Mouse (Mus musculus) urinary bladder, postnatal 25 days (tissue): ENCODE results near the gene Tfb2m.
A peak's percentile ranks its signal among the peaks of the same experiment; 100 is the strongest.

ENCODE experiments used
- DNase-seq: peaks from one replicate; pipeline ENCODE4 v3.0.0; 2022; ENCODE audit warnings: low spot score

Tfb2m gene

DNA sequence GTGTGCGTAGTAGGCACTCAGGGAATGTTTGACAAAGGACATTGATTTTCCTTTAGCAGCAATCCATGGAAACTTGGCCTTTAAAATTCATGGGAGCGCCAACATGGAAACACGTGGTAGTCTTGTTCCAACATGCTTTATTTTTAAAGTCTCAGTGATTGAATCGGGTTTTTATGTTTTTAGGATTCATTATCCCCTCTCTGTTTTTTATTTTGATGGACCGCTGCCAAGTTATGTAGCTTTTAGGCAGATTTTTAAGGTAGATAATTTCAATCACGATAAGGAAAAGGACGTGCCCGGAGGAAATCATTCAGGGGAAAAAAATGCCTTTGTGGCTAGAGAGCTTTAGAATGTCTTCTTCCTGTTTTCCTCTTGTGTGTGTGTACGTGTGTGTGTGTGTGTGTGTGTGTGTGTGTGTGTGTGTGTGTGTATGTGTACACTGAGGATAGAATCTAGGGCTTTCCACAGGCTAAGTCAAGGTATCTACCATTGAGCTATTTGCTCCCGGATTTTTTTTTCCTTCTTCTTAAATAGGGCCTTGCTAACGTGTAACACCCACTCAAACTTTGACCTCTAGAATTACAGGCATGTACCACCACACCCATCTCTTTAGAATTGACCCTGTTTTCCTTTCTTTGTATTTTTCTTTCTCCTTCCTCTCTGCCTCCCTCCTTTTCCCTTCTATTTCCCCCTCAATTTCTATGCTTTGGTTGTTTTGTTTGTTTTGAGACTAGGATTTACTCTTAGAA, 13.6 kb upstream of the Tfb2m start:
- no peak for DNase-seq

DNA sequence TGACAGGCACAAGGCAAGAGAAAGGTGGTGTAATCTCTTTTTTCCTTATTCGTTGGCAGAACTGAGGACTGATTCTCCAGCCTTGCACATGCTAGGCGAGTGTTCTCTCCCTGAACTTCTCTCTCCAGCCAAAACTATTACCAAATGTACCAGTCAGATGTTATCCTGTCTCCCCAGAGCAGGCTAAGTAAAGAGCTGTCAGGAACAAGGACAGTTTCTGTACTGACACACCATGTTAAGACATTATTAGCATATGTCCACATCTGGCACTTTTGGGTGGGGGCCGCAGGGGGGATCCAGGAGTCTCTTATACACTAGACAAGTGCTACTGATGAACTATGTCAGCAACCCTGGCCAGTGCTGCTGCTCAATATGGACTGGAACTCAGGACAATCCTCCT, 10.9 kb upstream of the Tfb2m start:
- no peak for DNase-seq

DNA sequence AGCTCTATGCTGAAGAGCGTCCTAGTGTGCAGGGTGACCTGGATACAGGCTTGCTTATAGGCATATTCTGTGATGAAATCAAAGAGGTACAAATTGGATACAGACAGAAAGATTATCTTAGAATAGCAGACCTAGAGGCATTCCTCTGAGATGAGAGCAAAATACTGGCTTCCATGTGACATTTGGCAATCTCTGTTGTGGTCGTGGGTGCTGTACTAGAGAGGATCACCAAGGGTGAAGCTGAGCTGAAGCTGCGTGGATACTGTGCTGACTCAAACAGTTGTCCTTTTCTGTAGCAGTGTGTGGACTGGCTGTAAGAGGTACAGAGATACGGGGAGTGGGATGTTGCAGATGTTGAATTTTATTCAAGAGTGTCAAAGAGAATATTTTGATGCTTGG, 7.9 kb upstream of the Tfb2m start:
- DNase-seq, result no peak

DNA sequence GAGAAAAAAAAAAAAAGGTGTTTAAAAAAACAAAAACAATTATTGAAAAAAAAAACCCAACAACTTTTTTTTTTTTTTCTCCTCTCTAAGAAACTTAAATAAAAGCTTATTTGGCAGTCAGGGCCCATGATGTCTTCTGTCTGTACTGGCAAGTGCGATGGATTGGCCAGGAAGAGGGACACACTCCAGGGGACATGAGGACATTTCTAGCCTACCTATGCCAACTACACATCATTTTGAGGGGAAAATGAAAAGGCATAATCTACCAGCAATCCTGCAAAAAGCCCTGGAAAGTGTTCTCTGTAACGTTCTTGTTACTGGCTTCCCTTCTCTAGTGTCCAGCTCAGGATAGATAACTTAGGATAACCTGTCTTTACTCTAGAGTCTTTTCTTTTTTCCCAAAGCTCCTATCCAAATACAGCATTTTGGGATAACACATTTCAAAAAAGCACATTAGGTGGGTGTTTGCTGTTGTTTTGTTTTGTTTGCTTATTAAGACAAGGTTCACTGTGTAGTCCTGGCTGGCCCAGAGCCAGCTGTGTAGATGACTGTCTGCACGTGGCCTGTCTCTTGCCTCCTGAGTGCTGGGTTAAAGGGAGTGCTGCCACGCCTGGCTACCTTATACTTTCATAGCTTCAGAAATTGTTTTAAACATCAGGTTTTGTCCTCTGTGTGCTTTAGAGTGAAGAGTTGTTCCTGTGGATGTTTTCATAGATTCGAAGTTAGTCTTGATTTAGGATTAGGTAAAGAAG, 7.3 kb upstream of the Tfb2m start:
- no peak for DNase-seq

DNA sequence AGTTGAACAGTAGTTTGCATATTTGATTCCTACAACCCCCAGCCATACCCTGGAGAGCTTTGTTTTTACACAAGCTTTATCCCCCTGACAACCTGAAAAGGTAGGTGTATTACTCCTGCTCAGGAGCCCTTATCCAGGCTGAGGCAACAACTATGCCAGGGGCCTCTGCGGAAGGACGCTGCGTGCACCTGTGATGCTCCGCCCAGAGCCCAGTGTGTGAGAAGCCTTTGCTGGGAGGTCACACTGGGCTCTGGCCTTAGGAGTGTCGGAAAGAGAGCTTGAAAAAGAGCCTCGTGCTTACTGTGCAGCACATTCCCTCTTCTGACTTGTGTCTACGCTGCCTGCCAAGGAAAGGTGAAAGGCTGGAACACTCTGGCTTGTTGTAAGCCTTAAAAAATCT, 6.7 kb upstream of the Tfb2m start:
- DNase-seq, result no peak

DNA sequence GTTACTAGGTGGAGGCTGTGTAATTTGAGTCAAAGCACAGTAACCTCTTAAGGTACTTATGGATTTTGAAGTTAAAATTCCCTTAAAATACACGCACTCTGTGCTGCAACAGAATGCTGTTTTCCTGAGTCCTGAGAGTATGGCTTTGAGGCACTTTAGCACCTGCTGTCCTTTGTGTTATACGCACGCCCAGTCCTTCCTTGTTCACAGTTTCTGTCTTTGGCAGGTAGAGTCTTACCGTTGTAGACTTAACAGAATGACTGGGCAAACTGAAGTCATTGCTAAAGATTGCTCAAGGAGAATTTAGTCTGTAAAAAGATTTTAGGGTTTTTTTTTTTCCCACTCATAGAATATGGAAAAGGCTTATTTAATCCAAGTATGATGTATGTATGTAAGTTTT, 5.9 kb upstream of the Tfb2m start:
- DNase-seq, result no peak

DNA sequence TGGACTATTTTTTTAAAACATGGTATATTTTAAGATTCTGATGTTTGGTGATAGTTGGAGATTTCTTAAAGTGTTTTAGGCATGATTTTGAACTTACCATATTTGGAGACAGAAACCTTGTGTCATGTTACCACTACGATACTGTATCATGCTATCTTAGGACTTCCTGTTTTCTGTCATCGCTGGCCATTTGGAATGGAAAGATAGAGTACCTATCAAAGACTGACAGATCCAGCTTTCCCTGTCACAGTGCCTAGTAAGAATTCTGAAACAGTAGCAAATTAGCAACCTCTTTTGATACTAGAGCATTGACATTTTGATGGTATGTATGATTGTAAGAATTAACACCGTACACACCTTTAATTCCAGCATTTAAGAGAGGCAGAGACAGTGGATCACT, 5.3 kb upstream of the Tfb2m start:
- DNase-seq, result no peak

DNA sequence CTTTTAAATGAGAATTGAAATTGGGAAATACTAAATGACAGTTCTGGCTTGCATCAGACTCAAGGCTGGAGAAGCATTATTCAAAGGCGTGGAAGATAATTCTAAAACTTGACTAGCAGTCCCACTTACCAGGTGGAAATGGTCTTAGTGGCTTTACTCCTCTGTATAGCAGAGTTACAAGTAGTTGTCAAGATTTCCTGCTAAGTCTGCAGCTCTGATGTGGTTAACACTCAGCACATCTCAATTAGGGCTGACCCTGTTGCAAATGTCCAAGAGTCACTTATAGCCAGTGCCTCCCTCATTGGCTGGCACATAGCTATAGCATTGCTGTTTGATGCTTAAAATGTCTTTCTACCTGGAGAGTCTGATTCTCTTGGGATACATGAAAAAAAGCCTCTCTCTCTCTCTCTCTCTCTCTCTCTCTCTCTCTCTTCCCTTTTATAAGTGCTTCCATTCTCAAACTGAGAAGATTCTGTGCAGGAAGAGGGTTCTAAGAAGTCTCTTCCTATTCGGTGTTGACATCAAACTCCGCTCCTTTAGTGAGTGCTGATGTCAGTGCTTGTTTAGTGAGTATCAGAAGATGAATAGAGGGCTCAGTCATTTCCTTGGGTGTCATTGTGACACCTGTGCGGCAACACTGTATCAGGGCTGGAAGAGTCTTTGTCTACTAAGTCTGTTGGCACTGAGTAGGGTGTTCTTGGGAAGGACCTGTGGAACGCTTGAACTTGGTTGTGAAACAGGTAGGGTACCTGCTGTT, 3.1 kb upstream of the Tfb2m start:
- no peak for DNase-seq

DNA sequence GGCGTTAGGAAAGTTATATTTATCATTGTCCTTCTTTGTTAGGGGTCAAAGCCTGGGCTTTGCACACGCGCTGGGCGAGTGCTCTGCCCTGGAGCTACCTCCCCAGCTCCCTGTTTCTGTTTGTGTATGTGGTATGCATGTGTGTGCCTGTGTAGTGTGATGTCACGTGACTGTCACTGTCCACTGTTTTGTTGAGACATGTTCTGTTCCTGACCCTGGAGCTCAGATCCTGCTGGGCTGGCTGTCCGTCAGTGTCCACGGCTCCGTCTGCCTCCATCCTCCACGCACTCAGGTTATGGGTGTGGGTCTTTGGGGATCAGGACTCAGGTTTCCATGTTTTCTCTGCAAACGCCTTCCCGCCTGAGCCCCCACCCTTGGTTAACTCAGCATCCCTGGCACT, 2.2 kb upstream of the Tfb2m start:
- DNase-seq, result no peak

DNA sequence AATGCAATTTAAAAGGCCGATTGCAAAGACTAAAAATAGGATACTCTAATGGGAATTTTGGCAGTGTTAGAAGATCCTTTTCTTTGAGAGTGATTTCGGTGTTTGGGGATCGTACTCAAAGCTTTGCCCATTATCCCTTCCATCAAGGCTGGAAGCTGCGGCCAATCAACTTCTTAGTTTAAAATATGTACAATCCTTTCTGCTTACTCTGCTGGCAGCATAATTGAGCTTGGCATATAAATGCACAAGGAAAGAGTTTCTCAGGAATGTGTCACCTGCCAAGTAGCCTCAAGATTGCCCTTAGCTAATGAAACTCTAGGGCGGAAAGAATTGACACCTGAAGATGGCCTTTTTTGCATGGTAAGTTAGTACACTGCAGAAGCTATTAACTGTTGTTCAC, 1.1 kb upstream of the Tfb2m start:
- DNase-seq, result no peak

DNA sequence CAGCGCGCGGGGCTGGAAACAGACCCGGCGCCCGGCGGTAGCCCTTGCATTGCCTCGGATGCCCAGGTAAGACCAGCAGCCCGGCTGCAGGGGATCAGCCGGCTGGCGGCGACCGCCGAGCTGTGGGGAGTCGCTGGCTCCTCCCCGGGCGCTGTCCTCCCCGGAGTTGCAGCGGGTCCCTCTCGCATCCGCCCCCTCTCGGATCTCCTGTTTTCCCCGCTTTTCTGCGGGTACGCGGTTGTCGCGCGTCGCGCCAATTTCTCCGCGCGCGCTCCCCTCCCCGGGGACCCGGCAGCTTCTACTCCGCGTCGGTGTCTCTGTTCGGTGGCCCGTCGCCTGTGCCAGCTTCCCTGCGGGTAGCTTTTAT, 467 bp upstream of the Tfb2m start:
- no peak for DNase-seq

DNA sequence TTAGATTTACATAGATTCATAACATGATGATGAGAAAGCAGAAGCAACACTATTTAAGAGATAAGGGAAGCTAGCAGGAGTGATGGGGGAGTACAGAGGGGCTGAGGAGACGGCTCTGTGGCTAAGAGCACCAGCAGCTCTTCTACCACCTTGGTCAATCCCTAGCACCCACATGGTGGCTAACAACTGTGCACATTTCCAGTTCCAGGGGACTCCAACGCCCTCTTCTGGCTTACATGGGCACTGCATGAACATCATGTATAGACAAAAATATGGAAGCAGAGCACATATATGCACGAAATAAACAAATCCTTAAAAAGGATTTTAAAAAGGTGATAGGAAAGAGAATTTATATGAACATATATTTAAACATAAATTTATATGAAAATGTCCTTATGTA, 4.6 kb downstream of the Tfb2m start:
- no peak for DNase-seq

DNA sequence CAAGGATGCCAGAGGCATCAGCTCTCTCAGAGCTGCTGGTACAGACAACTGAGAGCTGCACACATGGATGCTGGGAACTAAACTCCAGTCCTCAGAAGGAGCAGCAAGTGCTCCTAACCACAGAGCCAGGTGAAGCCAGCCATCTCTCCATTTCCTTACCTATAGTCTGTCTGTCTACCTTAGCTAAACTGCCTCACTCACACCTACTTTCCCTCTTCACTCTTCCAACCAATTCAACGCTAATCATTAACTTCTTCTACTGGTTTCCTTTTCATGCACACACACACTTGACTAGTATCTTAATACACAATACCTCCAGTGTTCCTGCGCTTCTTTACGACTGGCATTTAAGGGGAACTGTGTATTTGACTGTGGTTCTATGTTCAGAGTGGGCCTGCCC, 6.2 kb downstream of the Tfb2m start:
- no peak for DNase-seq

DNA sequence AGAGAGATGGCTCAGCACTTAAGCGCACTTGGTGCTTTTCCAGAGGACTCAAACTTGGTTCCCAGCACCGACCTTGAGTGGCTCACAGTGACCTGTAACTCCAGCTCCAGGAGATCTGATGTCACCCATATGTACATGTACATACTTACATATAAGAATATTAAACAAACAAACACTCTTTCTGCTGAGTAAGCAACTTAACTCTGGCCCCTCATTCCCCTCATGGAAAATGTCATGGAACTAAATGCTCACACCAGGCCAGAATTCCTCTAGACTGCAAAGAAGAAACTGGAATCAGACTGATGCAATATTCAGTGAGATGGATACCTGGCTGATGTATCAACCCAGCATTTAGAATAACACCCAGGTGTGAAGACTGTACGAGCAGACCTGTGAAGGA, 7.0 kb downstream of the Tfb2m start:
- DNase-seq, result no peak

DNA sequence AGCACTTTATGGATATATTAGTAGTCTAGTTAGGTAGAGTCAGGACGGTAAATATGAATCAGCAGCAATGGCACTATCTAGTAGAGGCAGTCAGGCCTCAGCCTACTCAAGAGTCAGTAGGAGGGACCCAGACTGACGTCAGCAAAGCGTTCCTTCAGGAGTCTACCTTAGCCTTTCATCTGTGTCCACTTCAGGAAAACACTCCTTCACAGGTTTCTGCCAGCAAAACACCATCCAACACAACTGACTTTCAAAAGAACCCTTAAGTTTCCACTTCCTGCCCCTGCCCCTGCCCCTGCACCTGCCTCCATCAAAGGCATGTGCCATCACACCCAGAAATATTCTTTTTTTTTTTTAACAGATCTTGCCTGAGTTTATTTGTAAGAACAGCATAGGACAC, 26.2 kb downstream of the Tfb2m start:
- DNase-seq, result no peak

DNA sequence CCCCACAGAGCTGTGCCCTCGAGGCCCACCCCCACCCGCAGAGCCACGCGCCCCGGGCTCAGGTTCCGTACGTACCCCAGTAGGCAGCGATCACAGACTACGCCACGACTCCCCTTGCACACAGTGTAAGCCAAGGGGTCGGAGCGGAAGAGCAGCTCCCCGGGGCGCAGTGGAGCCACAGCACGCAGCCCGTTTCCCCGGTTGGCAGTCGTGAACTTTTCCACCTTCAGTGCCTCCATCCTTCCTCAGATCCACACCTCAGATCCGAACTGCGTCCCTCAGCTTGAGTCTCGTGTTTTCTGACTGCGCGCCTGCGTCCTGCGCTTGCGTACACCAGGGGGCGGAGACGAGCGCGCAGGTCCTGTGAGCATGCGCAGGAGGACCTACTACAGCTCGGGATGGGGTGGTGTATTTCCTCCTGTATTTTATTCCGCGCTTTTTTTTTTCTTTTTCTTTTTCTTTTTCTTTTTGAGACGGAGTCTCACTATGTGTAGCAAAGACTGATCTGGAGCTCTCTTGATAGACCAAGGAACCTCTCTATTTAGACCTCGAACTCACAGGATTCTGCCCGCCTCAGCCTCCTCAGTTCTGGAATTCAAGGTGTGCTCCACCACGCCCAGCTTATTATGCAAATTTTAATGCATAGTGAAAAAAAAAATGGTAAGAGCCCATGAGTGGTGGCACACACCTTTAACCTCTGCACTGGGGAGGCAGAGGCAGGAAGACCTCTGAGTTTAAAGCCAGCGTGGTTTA, 28.2 kb downstream of the Tfb2m start, which contains the start of gene Smyd3:
Gene Smyd3, minus strand, starts transcription at position 329 of the 753 bp plus-strand sequence.
- DNase-seq, result peak; percentile 83

DNA sequence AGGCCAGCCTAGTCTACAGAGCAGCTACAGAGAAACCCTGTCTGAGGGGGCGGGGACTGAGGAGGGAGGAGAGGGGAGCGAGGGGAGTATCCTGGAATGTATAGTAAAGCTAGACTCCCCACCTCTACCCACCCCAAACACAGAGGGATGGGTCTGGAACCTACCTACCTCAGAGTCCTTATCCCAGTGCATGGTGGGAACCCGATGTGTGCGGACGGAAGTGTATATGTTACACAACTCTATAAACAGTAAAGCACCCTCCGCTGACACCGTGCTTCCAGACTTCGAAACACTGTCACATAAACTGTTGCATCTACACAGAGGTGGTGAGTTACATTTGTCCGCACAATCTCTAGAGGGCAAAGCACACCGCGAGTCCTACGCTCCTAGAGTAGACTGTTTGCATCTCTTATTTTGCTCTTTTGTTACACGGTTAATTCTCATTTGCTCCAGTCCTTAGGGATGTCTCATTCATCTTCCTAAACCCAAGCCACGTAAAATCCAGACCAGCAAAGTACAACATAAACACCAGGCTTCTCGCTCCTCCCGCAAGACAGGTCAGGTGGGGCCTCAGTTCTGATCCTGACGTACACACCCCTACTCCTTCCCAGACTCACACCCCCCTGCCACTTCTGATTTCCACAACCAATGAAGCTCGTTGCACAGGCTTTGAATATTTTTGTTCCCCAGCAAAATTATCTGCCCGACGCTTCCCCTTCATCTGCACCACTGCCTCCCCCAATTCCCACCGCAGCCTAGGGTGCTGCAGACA, 28.9 kb downstream of the Tfb2m start:
- no peak for DNase-seq

DNA sequence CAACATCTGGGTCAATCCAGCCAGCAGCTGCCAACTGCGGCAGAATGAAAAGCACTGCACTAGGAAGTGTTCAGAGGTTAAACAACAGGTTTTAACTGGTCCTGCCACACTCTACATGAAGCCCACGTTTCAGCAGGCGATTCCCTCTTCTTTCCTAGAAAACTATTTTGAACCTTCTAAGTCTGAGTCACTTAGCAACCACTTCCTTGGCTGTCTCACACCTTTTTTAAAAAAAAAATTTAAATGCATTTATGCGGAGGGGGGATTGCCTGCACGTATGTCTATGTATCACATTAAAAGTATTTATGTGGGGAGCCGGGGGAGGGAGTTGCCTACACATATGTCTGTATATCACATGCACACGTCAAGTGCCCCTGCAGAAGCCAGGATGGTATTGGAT, 34.2 kb downstream of the Tfb2m start:
- DNase-seq, result no peak

DNA sequence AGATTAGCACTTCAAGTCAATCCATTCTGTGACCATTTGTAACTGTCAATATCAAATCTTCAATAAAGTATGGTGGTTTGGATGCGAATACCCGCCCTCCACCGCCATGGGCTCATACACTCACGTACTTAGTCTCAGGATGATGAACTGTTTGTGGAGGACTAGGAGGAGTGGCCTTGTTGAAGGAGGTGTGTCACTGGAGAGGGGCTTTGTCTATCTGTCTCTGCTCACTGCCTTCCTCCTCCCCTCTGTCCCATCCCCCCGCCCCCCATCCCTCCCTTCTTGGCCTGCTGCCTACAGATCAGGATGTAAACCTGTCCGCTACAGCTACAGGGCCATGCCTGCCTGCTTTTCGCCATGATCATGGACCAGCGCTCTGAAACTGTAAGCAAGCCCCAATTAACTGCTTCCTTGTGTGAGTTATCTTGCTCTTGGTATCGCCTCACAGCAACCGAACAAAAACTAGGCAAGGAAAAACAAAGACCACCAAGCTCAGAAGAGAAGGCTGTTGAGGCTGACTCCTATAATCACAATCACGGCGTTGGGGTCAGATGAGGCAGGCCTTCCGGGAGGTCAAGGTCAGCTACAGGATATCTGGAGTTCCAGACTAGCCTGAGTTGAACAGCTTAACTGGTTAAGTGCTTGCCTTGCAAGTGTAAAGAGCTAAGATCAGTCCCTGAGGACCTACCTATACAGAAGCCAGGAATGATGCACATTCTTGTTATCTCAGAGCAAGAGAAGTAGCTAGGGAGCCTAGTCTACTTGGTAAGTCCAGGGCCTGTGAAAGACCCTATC, 35.3 kb downstream of the Tfb2m start:
- DNase-seq, result no peak

DNA sequence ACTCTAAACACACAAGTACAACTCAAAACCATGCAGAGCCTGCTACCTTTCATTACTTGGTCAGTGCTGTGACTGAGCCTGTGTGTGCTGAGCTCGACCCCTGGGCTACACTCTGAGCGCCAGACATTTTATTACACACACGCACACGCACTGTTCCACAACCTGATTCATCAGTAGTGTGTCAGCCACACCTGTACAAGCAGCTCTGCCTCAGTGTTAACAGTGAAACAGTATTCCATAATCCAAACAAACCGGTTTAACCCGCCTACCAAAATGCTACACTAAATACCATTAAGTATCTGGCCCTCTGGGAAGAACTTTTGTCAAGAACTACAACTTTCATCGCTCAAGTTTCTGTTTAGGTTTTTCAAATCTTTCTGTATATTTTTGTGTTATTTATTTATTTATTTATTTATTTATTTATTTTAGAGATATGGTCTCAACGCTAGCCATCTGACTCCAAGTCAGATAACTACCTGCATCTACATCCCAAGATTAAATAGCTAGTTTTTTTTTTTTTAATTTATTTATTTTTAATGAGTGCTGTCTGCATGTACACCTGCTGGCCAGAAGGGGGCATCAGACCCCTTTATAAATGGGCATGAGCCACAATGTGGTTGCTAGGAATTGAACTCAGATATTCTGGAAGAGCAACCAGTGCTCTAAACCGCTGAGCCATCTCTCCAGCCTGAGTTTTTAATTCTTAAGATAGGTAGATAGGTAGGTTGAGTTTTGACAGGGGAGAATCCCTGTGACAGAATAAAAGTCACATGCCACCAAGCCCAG, 39.3 kb downstream of the Tfb2m start:
- no peak for DNase-seq
